Mouse (Mus musculus) fat pad, adult 2 months (tissue): ENCODE measurements around the gene Lamp1.

Experiments
- DNase-seq: peaks from one replicate; pipeline ENCODE4 v3.0.0-alpha.2; 2011; ENCODE audit warnings: low read depth, low spot score; ENCODE audit errors: extremely low read depth

Lamp1 gene

DNA sequence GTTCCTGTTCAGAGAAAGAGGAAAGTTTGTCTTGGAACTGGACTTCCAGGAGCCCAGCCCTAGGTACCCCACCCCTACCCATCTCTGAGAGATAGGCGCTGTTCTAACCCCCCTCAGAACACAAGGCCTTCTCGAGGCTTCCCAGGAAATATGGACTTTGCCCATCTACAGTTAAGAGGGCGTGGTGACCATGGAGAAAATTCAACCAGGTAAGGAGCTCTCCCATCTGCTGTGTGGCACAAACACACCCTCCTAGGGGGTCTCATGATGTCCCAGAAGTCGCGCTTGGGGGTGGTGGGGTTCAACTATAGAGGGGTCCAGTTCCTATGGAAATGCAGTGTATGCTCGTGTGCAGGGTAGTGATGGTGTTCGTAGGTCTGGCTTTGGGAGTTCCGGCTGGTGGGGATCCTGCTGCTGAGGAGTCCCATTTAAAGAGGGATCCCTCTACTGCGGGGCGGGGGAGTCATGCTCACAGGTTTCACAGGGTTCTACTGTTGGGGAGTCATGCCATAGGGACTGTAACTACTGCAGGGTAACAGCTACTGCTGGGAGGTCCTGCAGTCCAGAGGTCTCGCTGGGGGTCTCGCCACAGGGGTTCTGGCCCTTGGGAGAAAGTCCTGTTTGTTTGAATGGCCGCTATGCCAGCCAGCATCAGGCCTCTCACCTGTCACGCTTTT, 40.6 kb downstream of the Lamp1 start:
- DNase-seq, result no peak

DNA sequence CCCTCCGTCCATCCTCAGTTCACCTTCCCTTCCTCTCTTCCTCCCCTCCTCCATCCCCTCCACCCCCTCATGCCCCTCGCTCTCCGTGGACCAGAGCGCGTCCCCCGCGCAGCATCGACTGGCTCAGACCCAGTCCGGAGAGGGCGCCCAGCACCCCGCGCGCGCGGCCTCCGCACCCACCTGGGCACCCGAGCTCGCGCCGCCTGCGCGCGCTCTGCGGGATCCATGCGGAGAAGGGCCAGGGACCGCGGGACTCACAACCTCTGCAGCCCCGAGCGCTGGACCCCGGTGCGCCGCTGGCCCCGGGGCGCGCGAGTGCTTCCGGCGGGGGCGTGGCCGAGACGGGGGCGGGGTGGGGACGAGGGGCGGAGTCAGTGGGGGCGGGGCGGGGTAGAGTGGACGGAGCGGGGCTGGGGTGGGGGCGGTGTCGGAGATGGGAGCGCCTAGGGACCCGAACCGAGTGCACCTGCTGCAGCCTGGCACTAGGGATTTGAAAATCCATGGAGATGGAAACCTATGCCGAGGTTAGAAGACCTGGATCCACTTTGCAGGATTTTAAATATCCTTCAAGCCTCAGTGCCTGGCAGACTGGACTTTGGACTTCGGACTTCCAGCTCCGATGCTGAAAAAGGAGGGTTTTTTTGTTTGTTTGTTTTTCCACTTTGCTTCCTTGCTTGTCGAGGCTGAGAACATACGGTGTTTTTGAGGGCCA, 41.5 kb downstream of the Lamp1 start, which contains the start of gene Grtp1:
Gene Grtp1, minus strand, starts transcription at position 320 of the 712 bp plus-strand sequence.
- DNase-seq, result no peak

DNA sequence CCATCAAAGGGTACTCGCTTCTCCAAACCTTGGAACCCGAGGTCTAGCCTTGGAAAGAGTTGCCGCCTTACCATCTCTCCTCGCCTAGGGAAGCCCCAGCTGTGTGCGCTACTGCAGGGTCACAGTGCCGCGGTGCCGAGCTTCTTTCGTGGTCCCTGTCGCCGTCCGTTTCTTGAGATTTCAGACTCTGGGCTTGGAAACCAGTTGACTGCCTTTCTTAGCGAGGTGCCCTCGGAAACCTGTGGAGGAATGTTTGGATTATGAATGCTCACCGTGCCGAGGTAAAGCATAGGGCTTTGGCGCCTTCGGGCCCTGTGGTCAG, 42.0 kb downstream of the Lamp1 start:
- no peak for DNase-seq

DNA sequence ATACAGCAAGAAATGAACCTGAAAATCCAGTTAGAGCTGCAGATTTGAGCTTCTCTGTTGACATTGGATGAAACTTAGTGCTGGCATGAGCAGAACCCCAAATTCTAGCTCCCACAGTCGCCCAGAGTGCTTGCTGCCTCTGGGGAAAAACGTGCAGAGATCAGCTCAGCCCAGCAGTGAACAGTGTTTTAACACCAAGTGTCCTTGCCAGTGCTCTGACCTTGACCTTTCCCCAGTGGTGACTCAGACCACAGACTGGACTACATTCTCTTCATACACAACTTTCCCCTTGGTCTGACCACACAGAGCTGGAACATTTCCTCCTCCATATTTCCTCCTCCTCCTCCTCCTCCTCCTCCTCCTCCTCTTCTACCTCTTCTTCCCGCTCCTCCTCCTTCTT, 43.1 kb downstream of the Lamp1 start:
- no peak for DNase-seq

DNA sequence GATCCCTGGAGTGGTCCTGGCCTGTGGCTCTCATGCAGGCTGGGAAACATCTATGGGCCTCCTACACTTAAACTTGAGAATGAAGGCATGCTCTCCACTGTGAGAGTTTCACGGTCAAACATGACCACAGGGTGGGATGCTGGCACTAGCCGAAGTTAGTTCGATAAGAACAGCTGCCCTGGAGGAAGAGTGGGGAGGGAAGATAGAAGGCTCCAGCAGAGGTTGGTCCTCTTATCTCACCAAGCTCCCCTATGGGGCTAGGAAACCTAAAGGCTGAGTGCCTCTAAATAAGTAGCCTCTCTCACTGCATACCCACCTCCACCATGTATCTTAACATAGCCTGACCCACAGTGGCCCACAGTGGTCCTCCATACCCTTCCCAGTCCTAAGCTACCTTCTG, 43.8 kb downstream of the Lamp1 start:
- DNase-seq, result no peak

DNA sequence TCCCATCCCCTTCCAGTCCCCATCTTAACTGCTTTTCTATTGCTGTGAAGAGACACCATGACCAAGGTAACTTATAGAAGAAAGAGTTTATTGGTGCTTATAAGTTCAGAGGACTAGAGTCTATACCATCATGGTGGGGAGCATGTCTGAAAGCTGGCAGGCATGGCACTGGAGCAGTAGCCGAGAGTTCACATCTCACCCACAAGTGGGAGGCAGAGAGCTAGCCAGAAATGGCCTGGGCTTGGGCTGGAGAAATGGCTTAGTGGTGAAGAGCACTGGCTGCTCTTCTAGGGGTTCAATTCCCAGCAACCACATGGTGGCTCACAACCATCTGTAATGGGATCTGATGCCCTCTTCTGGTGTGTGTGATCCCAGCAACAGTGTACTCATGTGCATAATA, 44.5 kb downstream of the Lamp1 start:
- DNase-seq, result no peak

DNA sequence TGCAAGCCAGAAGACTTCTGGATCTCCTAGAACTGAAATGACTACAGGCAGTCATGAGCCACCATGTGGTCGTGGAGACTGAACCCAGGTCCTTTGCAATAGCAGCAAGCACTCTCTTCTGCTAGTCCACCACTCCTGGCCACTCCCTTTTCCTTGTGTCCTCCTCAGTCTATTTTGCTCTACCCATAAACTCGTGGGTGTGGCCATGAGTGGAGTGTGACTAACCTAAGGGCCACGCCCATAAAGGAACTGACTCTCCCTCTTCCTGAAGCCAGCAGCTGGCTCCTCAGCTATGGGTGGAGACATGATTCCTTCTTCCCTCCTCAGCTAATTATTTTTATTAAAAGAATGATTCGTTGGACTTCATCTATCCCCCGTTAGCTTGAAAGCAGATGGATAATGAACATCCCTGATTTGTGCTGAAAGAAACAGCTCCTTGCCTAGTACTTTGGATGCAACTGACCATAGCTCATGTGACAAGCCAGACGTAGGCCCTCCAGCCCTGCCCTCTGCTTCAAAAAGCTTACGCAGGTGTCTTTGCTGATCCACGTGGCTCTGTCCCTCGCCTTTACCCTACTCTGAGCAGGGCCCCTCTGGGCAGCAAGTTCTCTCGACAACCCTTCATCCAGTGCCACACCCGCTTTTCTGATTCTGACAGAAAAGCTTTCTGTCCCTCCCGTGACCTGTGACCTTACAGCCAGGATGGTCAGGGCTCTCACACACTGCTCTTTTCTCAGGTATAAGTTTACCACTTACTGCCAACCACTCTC, 45.6 kb downstream of the Lamp1 start:
- DNase-seq, result no peak

DNA sequence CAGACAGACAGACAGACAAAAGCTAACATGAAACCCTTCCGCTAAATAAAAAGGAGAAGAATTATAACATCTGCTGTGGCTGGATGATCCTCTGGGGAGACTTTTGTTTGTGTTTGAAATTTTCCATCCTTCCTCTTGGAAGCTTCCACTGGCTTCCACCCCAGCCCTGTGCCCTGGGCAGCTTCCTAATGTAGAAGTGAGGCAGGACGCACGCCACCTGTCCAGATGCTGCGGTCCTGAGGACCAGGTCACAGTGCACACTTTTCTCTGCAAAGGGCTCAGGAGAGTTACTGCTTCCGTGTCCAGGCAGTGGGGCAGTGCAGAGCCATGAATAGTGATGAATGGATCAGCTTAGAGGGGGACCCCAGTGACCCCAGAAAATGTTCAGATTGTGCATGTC, 46.4 kb downstream of the Lamp1 start:
- no peak for DNase-seq

DNA sequence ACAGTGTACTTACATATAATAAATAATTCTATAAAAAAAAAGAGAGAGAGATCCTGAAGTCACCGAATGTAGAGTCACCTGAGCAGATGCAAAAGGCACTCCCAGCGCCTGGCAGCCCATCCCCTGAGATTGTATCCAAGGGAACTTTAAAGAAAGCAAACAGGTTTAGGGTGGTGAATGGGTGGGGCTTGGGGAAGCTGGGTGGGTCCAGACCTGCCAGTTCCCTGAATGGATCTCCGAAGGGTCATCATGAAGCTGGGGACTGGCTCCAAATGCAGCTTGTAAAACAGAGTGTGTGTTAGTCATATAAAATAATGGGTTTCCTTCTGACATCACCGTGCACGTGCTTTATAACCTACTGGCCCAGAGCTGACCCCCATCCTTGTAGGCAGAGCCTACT, 47.3 kb downstream of the Lamp1 start:
- DNase-seq, result no peak

DNA sequence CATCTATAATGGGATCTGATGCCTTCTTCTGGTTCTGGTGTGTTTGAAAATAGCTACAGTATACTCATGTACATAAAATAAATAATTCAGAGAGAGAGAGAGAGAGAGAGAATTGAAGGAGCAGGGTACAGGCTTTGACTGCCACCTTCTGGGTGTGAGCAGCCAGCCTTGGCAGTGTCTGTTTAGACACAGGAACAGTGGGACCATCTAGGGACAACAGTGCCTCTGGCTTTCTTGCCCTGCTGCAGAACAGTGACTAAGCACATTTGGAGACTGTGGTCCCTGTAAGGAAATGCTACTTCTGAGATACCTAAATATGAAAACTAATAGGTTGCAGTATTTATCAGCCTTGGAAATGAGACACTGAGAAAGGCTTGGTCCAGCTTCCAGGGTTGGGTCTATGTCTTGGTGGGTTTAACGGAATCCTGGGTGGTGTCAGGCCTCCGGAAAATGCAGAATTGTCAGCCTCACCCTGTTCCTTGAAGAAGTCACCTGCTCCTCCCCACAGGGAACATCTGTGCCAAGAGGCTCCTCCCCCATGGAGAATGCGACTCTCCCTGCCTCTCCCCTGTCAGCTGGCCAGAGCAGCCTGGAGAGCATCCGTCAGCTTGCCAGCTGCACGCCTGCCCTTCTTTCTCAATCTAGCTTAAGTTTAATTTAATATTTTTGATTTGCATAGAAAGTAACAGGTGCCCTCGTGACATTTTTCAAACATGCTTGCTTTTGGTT, 49.8 kb downstream of the Lamp1 start:
- no peak for DNase-seq

DNA sequence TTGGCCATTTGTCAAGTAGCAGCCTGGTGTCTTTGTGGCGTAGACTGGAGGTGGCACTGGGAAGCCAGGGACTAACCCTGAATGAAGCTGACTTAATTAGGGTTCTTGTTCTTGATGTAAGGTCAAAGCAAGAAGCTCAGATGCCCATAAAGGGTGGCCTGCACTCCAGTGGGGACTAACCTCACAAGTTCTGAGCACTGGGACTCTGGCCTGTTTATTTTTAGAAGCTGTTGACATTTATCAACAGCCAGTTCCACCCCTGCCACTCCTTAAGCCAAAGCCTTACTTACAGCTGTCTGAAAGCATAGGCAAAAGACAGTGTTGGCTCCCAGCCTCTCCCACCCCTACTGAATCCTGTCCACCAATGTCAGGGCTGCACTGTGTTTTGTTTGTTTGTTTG, 50.8 kb downstream of the Lamp1 start:
- no peak for DNase-seq

DNA sequence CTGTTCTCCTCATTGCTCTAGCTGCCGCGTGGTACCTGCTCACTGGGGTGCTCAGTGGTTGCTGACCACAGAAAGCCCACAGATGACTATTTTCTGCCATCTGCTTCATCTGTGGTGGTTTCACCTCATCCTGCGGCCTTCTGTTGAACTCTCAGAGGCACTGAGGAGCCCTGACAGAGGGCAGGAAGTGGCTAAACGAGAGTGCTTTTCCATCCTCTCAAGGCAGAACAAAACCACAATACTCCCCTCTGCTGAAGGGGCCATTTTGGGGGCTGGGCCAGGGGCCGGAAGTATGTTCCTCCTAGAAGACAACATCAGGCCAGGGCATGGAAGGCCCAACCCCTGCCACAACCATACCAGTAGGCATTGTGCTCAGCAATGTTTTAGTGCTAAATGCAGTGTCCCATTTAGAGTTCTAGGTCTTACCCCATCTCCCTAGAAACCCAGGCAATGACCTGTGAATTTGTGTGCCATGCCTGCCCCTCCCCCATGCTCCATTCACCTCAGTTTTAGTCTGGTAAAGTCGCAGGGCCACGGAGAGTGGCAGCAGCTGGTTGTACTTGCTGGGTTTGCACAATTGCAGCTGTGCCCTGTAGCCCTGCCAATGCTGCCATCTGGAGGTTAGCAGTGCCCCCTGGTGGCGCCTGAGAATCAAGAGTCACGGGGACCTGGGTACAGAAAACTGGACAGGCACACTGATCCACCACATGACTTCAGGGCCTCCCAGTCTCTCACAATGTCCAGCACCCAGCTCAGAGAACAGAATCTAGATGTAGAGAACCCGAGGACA, 54.7 kb downstream of the Lamp1 start:
- DNase-seq, result no peak

DNA sequence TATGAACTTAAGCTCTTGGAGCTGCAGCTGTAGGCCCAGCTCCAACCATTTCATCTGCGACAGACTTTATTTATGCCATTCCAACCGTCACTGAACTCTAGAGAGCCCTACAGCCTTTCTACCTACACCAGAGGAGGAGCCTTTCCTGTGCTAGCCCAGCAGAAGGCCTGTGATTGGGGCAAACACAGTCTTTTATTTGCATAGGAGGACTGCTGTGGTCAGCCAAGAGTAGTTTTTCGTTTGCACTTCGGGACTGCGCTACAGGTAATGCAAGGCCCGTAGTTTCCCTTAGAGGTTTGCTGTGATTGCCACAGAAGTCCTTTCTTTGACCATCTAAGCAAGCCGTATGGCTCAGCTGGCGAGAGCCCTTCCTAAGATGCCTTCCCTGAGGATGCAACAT, 57.4 kb downstream of the Lamp1 start:
- no peak for DNase-seq

DNA sequence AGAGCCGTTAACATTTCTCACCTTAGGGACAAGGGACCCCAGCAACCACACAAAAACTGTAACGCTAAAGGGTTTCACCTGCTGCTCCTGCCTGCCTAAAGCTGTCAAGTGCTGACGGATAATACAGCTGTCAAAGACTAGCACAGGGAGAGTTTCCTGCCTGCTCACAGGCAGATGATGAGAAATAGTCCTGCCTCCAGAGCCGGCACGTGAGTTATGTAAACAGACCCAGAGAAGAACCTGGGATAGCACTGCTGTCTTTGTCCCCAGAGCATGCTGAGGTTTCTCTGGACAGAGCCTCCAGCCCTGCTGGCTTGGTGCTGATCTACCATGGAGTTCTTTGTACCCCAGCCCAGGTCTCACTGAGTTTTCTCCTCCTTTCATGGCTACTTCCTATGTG, 58.1 kb downstream of the Lamp1 start:
- DNase-seq, result no peak

DNA sequence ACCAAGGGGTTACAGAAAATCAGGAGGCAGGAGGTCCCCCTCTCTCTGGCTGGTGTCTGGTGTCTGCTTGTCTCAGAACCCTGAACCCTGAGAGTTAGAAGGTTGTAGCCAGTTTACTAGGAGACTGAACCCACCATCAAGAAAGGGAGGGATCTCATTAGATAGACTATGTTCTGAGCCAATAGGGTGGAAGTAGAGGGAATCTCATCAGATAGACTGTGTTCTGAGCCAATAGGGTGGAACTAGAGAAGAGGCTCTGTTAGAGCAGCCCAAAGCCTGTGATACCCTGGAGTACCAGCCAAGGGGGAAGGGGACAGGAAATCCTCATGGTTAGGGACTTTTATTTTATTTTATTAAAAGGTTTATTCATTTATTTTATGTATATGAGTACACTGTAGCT, 59.0 kb downstream of the Lamp1 start:
- no peak for DNase-seq

DNA sequence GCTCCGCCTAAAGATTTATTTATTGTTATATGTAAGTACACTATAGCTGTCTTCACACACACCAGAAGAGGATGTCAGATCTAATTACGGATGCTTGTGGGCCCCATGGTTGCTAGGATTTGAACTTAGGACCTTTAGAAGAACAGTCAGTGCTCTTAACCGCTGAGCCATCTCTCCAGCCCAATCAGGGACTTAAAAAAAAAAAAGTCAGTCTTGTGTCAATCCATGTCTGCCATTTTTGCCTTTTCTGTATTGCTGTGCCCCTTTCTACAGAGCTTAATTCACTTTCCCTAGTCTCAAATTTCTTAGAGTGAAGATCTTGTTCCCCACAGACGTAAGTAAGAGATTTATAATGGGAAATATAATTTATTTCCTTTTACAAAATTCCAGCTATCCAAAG, 59.5 kb downstream of the Lamp1 start:
- no peak for DNase-seq

DNA sequence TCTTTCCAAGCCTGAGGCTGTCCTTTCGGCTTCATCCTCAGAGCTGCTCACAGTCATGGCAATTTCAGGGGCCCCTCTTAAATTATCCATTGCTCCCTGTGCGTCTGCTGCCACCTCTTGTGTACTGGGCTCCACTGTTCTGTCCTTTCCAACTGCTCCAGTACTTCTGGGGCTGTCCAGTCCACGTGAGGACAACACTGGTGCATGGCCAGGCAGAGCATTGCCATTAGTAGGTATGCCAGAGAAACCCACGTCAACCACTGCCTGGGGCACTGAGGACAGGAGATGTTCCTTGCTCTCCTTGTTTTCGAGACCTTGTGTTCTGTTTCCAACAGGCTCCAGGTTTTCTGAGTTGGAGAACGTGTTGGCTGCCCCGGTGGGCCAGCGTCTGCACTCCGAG, 65.5 kb downstream of the Lamp1 start:
- DNase-seq, result no peak
